Mouse (Mus musculus): Measurements from ENCODE around the gene Eml4.

GRCm38 (mm10) chr17:83313046-83313689 lies 37.6 kb upstream of the Eml4 start:
- TF ChIP-seq CTCF (IDR thresholded peaks at IDR 0.05) (no peak), EP300 (IDR thresholded peaks at IDR 0.05) (no peak)

Measured in lung, postnatal 0 days (tissue).